Mouse (Mus musculus) limb, embryonic 11.5 days (tissue): Measurements from ENCODE around the gene Cobll1. TPM values are rescaled to one million over a fixed set of nuclear protein-coding genes. Genes with fewer than 3 reads are reported as not detected.
A peak's percentile ranks its signal among the peaks of the same experiment; 100 is the strongest.

Experiments used
- ATAC-seq: fragments of 200-750 bp; cut with Nextera tagmentation; 2 replicates; pipeline ENCODE4 v1.8.0; 2017; ENCODE audit warnings: low read depth; ENCODE audit not compliant: insufficient number of reproducible peaks, low FRiP score, low TSS enrichment
- DNase-seq: peaks from one replicate; pipeline ENCODE4 v3.0.0-alpha.2; 2015; ENCODE audit warnings: low spot score
- H3K27ac ChIP-seq: fragments of 300-500 bp; sonication (generic); replicated peaks from 2 replicates; pipeline ENCODE4 v1.5.1; 2014; ENCODE audit warnings: low read depth, mild to moderate bottlenecking, low read length
- H3K27me3 ChIP-seq: fragments of 300-500 bp; sonication (generic); 2 replicates; pipeline ENCODE4 v1.6.1; 2014; ENCODE audit warnings: mild to moderate bottlenecking, low read length, mixed read lengths; ENCODE audit not compliant: control insufficient read depth, insufficient read depth
- H3K36me3 ChIP-seq: fragments of 300-500 bp; sonication (generic); 2 replicates; pipeline ENCODE4 v1.6.1; 2014; ENCODE audit warnings: mild to moderate bottlenecking, low read length, moderate library complexity, mixed read lengths; ENCODE audit not compliant: control insufficient read depth, insufficient read depth
- H3K4me1 ChIP-seq: fragments of 300-500 bp; sonication (generic); 2 replicates; pipeline ENCODE4 v1.6.1; 2014; ENCODE audit warnings: low read length, mixed read lengths; ENCODE audit not compliant: control insufficient read depth, insufficient read depth
- H3K4me2 ChIP-seq: fragments of 300-500 bp; sonication (generic); 2 replicates; pipeline ENCODE4 v1.6.1; 2014; ENCODE audit warnings: low read depth, mild to moderate bottlenecking, moderate library complexity; ENCODE audit not compliant: severe bottlenecking
- H3K4me3 ChIP-seq: fragments of 300-500 bp; sonication (generic); 2 replicates; pipeline ENCODE4 v1.5.1; 2014; ENCODE audit warnings: low read depth, low read length
- H3K9ac ChIP-seq: fragments of 300-500 bp; sonication (generic); 2 replicates; pipeline ENCODE4 v1.6.1; 2014; ENCODE audit warnings: mild to moderate bottlenecking, low read length
- H3K9me3 ChIP-seq: fragments of 300-500 bp; sonication (generic); 2 replicates; pipeline ENCODE4 v1.6.1; 2016; ENCODE audit warnings: low read length; ENCODE audit not compliant: control insufficient read depth
- WGBS: fragments of 180-500 bp; shearing (Covaris S2); extraction: QIAGEN DNeasy Blood & Tissue Kit; methylation state at CpG from one replicate; pipeline ENCODE4 v1.1.7; 2014; 5-methylcytosine and 5-hydroxymethylcytosine counted together
- polyA plus RNA-seq: library from polyadenylated mRNA; unstranded; fragments of >200 nt; fragmentation: Nextera tagmentation; extraction: Ambion mirVana; gene quantifications from 2 replicates; pipeline ENCODE4 v1.2.1, GENCODE M21; 2014

The Cobll1 gene
- polyA plus RNA-seq, 1 experiment from 2014 or later, result 1.6 TPM

DNA sequence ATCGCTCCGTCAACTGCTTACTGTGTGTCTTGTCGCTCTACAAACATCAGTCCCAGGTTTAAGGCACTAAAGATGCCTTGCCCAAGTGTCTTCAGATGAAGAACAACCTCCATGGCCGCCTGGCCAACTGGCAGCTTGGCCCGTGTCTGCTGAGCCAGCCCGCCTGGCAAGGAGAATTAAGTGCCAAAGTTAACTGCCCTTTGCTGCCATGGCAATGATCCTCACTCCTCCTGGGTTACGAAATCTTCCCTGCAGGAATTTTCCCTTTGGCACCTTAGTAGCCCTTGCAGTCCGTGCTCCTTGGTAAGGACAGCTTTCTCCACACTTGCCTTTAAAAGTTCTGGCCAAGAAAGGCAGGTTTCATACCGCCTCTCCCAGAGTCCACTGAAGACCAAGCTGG is 20.9 kb downstream of the Cobll1 start:
- Histone ChIP-seq H3K27me3 (no peaks in the 10 kb centered on the region), H3K4me2 (no peak overlapping the region), H3K9ac (no peak overlapping the region), H3K27ac (no peak overlapping the region), H3K4me3 (no peak overlapping the region), H3K9me3 (no peaks in the 10 kb centered on the region), H3K36me3 (no peaks in the 10 kb centered on the region), H3K4me1 (no peaks in the 10 kb centered on the region)
- 90% methylated on average over 9 of the region's 9 CpGs for WGBS
- DNase-seq (no peak), ATAC-seq (no peak)

DNA sequence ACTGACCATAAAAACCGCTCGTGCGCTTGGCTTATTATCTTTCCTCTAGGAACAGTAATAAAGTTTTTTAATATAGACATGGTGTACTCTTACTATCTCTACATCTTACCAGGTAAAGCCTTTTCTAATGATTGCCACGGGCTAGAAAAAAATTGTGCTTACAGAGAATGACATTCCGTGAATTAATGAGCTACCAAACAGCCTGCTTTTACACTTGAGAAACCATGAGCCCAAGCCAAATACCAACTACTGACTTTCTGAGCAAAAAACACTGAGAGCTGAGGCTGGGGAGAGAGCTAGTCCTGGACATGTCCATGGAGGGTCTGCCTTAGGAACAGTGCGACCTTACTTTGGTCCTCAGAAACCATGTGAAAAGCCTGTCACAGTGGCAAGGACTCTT is 21.5 kb downstream of the Cobll1 start:
- H3K36me3 ChIP-seq, result no peaks in the 10 kb centered on the region
- no peak overlapping the region for H3K27ac ChIP-seq
- H3K27me3 ChIP-seq, result no peaks in the 10 kb centered on the region
- no peaks in the 10 kb centered on the region for H3K9me3 ChIP-seq
- H3K4me2 ChIP-seq, result no peak overlapping the region
- DNase-seq (no peak), ATAC-seq (no peak)
- WGBS, result 89% methylated on average over 6 of the region's 6 CpGs
- no peaks in the 10 kb centered on the region for H3K4me1 ChIP-seq
- H3K4me3 ChIP-seq, result no peak overlapping the region
- no peak overlapping the region for H3K9ac ChIP-seq

DNA sequence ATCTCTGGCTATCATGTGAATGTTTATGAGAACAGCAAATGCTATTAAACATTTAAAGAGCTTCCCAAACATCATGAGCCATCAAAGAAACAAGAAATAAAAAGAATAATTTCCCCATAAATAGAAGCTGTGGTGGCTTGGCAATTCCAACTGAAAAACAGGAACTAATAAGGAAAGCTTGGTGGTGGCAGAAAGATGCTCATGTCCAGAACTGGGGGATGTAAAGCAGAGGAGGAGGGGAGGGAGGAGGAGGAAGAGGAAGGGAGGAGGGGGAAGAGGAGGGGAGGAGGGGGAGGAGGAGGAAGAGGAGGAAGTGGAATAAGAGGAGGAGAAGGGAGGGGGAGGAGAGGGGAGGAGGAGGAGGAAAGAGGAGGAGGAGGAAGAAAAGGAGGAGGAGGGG is 23.0 kb downstream of the Cobll1 start:
- Histone ChIP-seq H3K4me2 (no peak overlapping the region), H3K27ac (no peak overlapping the region), H3K4me1 (no peaks in the 10 kb centered on the region), H3K9me3 (no peaks in the 10 kb centered on the region), H3K36me3 (no peaks in the 10 kb centered on the region), H3K27me3 (no peaks in the 10 kb centered on the region), H3K4me3 (no peak overlapping the region), H3K9ac (no peak overlapping the region)
- no peak for DNase-seq
- ATAC-seq, result no peak

DNA sequence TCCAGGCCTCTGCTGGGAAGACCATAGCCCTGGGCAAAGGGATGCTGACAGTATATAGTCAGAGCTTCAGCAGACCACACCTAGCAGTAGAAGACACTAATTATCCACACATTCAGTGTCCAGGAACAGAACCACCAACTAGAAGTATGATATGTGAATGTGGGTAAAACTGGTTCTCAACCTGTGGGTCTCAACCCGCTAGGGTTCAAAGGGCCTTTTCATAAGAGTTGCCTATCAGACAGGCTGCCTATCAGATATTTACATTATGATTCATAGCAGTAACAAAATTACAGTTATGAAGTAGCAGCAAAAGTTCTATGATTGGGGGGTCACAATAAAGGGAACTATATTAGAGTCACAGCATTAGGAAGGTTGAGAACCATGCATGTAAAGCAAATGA is 24.6 kb downstream of the Cobll1 start:
- WGBS, result 95% methylated on average over 1 of the region's 1 CpGs
- H3K9me3 ChIP-seq, result no peaks in the 10 kb centered on the region
- ATAC-seq (no peak), DNase-seq (no peak)
- H3K4me3 ChIP-seq, result no peak overlapping the region
- no peak overlapping the region for H3K9ac ChIP-seq
- no peak overlapping the region for H3K4me2 ChIP-seq
- no peaks in the 10 kb centered on the region for H3K4me1 ChIP-seq
- no peaks in the 10 kb centered on the region for H3K36me3 ChIP-seq
- H3K27ac ChIP-seq, result no peak overlapping the region
- no peaks in the 10 kb centered on the region for H3K27me3 ChIP-seq

DNA sequence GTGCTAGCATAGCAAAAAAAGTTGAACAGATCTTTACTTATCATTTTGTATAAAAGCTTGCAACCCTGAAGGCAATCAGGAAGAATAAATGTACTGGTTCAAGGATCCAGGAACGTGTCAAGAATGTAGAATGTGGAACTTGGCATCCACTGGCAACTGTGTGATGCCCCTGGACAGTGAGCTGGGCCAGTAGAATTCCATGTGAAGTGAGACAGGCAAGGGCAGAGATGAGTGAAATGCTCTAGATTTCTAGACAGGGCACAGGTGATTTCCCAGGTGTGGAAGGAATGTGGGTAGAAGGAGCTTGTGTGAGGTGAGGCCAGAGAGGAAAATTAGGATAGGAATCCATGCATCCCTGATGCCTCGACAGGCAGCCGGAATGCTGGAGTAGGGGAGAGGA is 25.5 kb downstream of the Cobll1 start:
- Histone ChIP-seq H3K4me2 (no peak overlapping the region), H3K9me3 (no peaks in the 10 kb centered on the region), H3K9ac (no peak overlapping the region), H3K36me3 (no peaks in the 10 kb centered on the region), H3K4me3 (no peak overlapping the region), H3K4me1 (no peaks in the 10 kb centered on the region), H3K27ac (no peak overlapping the region), H3K27me3 (no peaks in the 10 kb centered on the region)
- DNase-seq (no peak), ATAC-seq (no peak)
- WGBS, result 92% methylated on average over 3 of the region's 3 CpGs

DNA sequence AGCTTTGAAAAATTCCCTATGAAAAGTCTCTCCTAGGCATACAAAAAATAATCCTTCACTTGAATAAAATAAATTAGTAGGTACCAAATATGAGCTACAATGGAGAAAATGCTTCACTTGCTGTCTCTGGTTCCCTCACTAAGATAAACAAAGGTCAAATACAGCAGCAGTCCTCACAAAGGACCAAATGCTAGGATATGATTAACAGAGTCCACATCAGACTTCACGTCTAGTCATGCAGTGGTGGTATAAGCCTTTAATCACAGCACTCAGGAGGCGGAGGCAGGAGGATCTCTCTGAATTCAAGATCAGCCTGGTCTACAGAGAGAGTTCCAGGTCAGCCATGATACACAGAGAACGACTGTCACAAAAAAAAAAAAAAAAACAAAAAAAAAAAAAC is 27.6 kb downstream of the Cobll1 start:
- Histone ChIP-seq H3K9ac (no peak overlapping the region), H3K36me3 (no peaks in the 10 kb centered on the region), H3K9me3 (no peaks in the 10 kb centered on the region), H3K4me1 (no peaks in the 10 kb centered on the region), H3K4me2 (no peak overlapping the region), H3K27me3 (no peaks in the 10 kb centered on the region), H3K27ac (no peak overlapping the region), H3K4me3 (no peak overlapping the region)
- ATAC-seq, result no peak
- DNase-seq, result no peak
- 89% methylated on average over 3 of the region's 3 CpGs for WGBS

DNA sequence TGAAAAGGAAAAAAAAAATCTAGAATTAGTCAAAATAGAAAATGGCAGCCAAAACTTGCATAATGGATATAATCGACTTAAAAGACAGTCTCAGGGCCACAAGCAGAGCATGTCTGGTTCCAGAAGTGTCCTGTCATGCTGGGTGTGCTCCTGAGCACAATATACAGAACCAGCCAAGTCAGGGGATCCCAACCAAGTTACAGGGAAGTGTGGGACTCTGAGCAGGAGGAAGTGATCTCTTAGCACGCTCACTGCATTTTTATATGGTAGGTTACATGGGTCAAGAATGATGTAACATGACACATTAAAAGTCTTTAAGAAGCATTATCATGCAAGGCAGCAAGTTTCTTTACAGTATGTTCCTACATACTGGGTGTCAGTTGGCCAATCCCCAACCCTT is 31.5 kb downstream of the Cobll1 start:
- no peak for ATAC-seq
- 92% methylated on average over 2 of the region's 2 CpGs for whole genome bisulfite sequencing

DNA sequence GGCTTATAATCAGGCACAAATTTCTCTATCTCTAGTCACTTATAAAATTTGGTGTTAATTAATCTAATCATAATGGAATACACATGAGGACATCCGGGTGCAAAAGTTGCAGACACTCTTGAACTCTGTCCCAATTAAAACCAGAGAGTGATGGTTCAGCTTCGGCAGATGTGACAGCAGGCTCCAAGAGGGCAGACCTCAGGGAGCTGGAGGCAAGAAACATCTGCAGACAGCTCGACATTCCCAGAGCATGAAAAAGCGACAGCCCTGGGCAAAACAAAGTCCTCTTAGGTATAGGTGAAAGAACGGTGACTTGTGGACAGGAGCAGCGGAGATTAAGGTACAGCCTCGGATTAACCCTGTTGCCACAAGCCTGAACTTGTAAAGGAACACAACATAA is 35.5 kb downstream of the Cobll1 start:
- Histone ChIP-seq H3K27me3 (no peaks in the 10 kb centered on the region), H3K27ac (no peak overlapping the region), H3K9ac (no peak overlapping the region), H3K4me1 (no peaks in the 10 kb centered on the region), H3K4me2 (no peak overlapping the region), H3K4me3 (no peak overlapping the region), H3K36me3 (no peaks in the 10 kb centered on the region), H3K9me3 (no peaks in the 10 kb centered on the region)
- DNase-seq (peak; percentile 27), ATAC-seq (no peak)
- WGBS, result 34% methylated on average over 7 of the region's 7 CpGs

More for the DNA sequence above, 31.5 kb downstream of the Cobll1 start:
- Histone ChIP-seq H3K27ac (no peak overlapping the region), H3K4me2 (no peak overlapping the region), H3K9ac (no peak overlapping the region), H3K27me3 (no peaks in the 10 kb centered on the region), H3K4me1 (no peaks in the 10 kb centered on the region), H3K9me3 (no peaks in the 10 kb centered on the region), H3K4me3 (no peak overlapping the region), H3K36me3 (no peaks in the 10 kb centered on the region)
- DNase-seq, result no peak

DNA sequence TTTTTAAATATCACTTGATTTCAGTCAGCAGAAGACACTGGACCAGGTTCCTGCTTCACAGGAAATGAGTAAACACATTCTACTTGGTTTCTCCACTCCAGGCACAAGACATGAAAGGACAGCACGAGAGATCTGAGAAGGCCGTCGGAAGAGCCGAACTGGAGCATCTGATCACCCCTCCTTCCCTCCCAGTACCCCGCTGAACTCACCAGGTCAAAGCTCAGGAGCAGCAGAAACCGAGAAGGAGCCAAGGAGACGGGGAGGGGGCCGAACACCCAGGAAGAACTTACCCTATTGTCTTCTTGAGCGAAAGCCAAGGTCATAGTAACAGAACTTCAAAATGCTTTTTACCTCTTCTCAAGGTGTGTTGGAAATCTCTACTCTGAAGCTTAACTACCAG is 39.5 kb downstream of the Cobll1 start:
- Histone ChIP-seq H3K4me3 (no peak overlapping the region), H3K27ac (no peak overlapping the region), H3K4me1 (no peaks in the 10 kb centered on the region), H3K9ac (no peak overlapping the region), H3K9me3 (no peaks in the 10 kb centered on the region), H3K27me3 (no peaks in the 10 kb centered on the region), H3K4me2 (no peak overlapping the region), H3K36me3 (no peaks in the 10 kb centered on the region)
- ATAC-seq (no peak), DNase-seq (no peak)
- 87% methylated on average over 9 of the region's 9 CpGs for WGBS
